Mouse (Mus musculus) kidney, postnatal 0 days (tissue): Measurements from ENCODE around the gene Vmn2r55. TPM values are rescaled to one million over a fixed set of nuclear protein-coding genes. Genes with fewer than 3 reads are reported as not detected.
"Not testable (repeated sequence)": the region's sequence is repeated elsewhere in the genome, so short reads cannot be mapped to it uniquely, and the experiment has no call there.

Experiments used
- ATAC-seq: fragments of 200-750 bp; cut with Nextera tagmentation; replicated peaks from 2 replicates; pipeline ENCODE4 v1.8.0; 2017; ENCODE audit warnings: low read depth, moderate number of reproducible peaks, moderate TSS enrichment, moderate library complexity; ENCODE audit not compliant: low FRiP score
- DNase-seq: peaks from one replicate; pipeline ENCODE4 v3.0.0-alpha.2; 2016; ENCODE audit warnings: low spot score
- H3K27ac ChIP-seq: fragments of 300-500 bp; sonication (generic); 2 replicates; pipeline ENCODE4 v1.5.1; 2014; ENCODE audit warnings: mild to moderate bottlenecking
- H3K27me3 ChIP-seq: fragments of 300-500 bp; sonication (generic); 2 replicates; pipeline ENCODE4 v1.6.1; 2014; ENCODE audit warnings: low read length, mixed read lengths; ENCODE audit not compliant: insufficient read depth
- H3K36me3 ChIP-seq: fragments of 300-500 bp; sonication (generic); 2 replicates; pipeline ENCODE4 v1.6.1; 2014; ENCODE audit warnings: low read length, mixed read lengths; ENCODE audit not compliant: insufficient read depth
- H3K4me1 ChIP-seq: fragments of 300-500 bp; sonication (generic); replicated peaks from 2 replicates; pipeline ENCODE4 v1.6.1; 2014; ENCODE audit warnings: antibody characterized with exemption, low read length, mixed read lengths; ENCODE audit not compliant: insufficient read depth
- H3K4me2 ChIP-seq: fragments of 300-500 bp; sonication (generic); 2 replicates; pipeline ENCODE4 v1.6.1; 2014; ENCODE audit warnings: mild to moderate bottlenecking, low read length, moderate library complexity, mixed read lengths
- H3K4me3 ChIP-seq: fragments of 300-500 bp; sonication (generic); replicated peaks from 2 replicates; pipeline ENCODE4 v1.5.1; 2014; ENCODE audit warnings: low read depth, low read length
- H3K9ac ChIP-seq: fragments of 300-500 bp; sonication (generic); 2 replicates; pipeline ENCODE4 v1.6.1; 2014; ENCODE audit warnings: low read depth, low read length
- H3K9me3 ChIP-seq: fragments of 300-500 bp; sonication (generic); replicated peaks from 2 replicates; pipeline ENCODE4 v1.6.1; 2016; ENCODE audit warnings: low read length, inconsistent platforms, mixed read lengths
- CTCF ChIP-seq: IDR thresholded peaks from 2 replicates; pipeline ENCODE4 v1.5.1; 2016; ENCODE audit warnings: antibody characterized with exemption, low read depth, mild to moderate bottlenecking, moderate library complexity
- WGBS: fragments of 180-500 bp; shearing (Covaris S2); extraction: QIAGEN DNeasy Blood & Tissue Kit; methylation state at CpG from one replicate; pipeline ENCODE4 v1.1.7; 2014; 5-methylcytosine and 5-hydroxymethylcytosine counted together
- polyA plus RNA-seq: library from polyadenylated mRNA; unstranded; fragments of >200 nt; fragmentation: Nextera tagmentation; extraction: Ambion mirVana; gene quantifications from 2 replicates; pipeline ENCODE4 v1.2.1, GENCODE M21; 2015

The Vmn2r55 gene
- polyA plus RNA-seq = not detected in 2 replicates

DNA sequence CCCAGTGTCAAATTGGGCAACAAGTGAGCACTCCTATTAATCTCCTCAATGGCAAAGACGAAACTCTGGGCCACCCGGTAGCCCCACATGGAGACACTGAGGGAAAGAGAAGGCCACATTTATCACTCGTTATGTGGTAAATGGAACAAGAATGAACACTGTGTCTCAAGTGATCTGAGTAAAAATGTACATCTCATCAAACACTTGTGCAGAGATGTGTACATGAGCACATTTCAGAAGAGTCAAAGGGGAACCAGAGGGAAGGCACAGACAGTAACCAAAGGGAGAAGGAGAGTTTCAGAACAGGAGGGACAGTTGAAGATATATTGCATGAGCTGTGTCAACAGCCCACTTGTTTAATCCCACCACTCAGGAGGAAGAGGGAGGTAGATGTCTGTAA is at the start of gene Vmn2r55:
Gene Vmn2r55 (minus strand): TSS at position 101 of the 400 bp plus-strand sequence.
- H3K36me3 ChIP-seq, H3K9ac ChIP-seq, H3K9me3 ChIP-seq, H3K27me3 ChIP-seq, H3K4me3 ChIP-seq, H3K4me1 ChIP-seq, H3K4me2 ChIP-seq, DNase-seq, ATAC-seq, H3K27ac ChIP-seq: not testable (repeated sequence)
- WGBS = 96% methylated on average over 3 of the region's 3 CpGs

- not testable (repeated sequence) for H3K27me3 ChIP-seq, H3K4me3 ChIP-seq, H3K4me2 ChIP-seq, H3K4me1 ChIP-seq, H3K27ac ChIP-seq, H3K36me3 ChIP-seq, H3K9me3 ChIP-seq, DNase-seq, H3K9ac ChIP-seq, ATAC-seq
- WGBS = 80% methylated on average over 3 of the region's 4 CpGs
These were observed 44.6 kb downstream of the Vmn2r55 start, which contains the start of gene Vmn2r54 for GRCm38 (mm10) chr7:12640219-12640618. TSS of gene Vmn2r54 (minus strand) at chr7:12640319.

DNA sequence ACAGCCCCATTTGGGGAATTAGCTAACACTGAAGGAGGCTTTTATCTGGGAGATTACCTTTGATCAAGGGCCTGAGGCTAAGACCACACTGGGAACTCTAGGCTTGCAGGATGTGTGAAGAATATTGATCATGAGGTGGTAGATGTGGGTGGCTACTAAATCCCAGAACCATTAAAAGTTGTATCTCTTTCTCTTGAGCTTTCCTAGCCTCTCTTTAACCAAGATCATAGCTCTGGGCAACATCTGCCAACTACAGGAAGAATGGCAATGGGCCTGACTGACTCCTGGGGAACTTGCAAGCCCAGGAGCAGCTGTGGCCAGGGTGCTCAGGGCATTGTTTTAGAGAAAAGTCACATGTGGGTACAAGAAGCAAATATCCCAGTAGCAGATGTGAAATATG is 76.1 kb downstream of the Vmn2r55 start, which contains the start of gene Vmn2r53:
Gene Vmn2r53 (minus strand): TSS at position 101 of the 400 bp plus-strand sequence.
- Histone ChIP-seq H3K4me2 (no peak within 1 kb of the TSS), H3K4me3 (no peak within 1 kb of the TSS), H3K9me3 (no peaks in the 10 kb centered on the region; the same call in none of the 2 replicates), H3K4me1 (no peaks in the 10 kb centered on the region), H3K27ac (no peak within 1 kb of the TSS), H3K9ac (no peak within 1 kb of the TSS), H3K27me3 (no peaks in the 10 kb centered on the region), H3K36me3 (no peaks in the 10 kb centered on the region)
- no peak for DNase-seq
- no peak for ATAC-seq
- no peak for TF ChIP-seq CTCF

Other genes with a start within 250 kb of the Vmn2r55 start
- 18.6 TPM in 2 replicates for gene Zfp606, start 206.7 kb downstream of the Vmn2r55 start, polyA plus RNA-seq
- gene 2900092C05Rik, start 172.5 kb downstream of the Vmn2r55 start, polyA plus RNA-seq = not detected in 2 replicates
- gene Vmn2r53, start 76.2 kb downstream of the Vmn2r55 start, polyA plus RNA-seq = not detected in 2 replicates
- gene Vmn2r54, start 44.7 kb downstream of the Vmn2r55 start, polyA plus RNA-seq = not detected in 2 replicates
- not detected in 2 replicates for gene Vmn2r56, start 50.0 kb upstream of the Vmn2r55 start, polyA plus RNA-seq
- 3.6 and 4.4 TPM in 2 replicates for gene Zscan18, start 118.6 kb upstream of the Vmn2r55 start, polyA plus RNA-seq
- 8.8 and 8.9 TPM in 2 replicates for gene Zfp329, start 133.9 kb upstream of the Vmn2r55 start, polyA plus RNA-seq
- 20.7 and 22.2 TPM in 2 replicates for gene Zfp110, start 149.8 kb upstream of the Vmn2r55 start, polyA plus RNA-seq
- 3.3 and 3.5 TPM in 2 replicates for gene Zfp128, start 196.2 kb upstream of the Vmn2r55 start, polyA plus RNA-seq
- 11.8 and 12.9 TPM in 2 replicates for gene Zscan22, start 212.8 kb upstream of the Vmn2r55 start, polyA plus RNA-seq
- 1,052 and 1,143 TPM in 2 replicates for gene Rps5, start 237.3 kb upstream of the Vmn2r55 start, polyA plus RNA-seq
- 0.29 and 0.32 TPM in 2 replicates for gene Rnf225, start 242.4 kb upstream of the Vmn2r55 start, polyA plus RNA-seq